Mouse (Mus musculus) left cerebral cortex, adult 6 months (tissue): Measurements from ENCODE around the gene Hnf4a. TPM values are rescaled to one million over a fixed set of nuclear protein-coding genes. Genes with fewer than 3 reads are reported as not detected.

ENCODE experiments used
- long read RNA-seq, 2 experiments: library from polyadenylated mRNA; unstranded; transcript quantifications; one replicate each; pipeline ENCODE4 v2.0.0; 2019 to 2020
- polyA plus RNA-seq: library from polyadenylated mRNA; unstranded; fragments of <200 nt; fragmentation: Nextera tagmentation; gene quantifications from 2 replicates; pipeline ENCODE4 v1.2.3, GENCODE M21; 2021

The Hnf4a gene
- not detected in 2 replicates for polyA plus RNA-seq
- long read RNA-seq, experiment 1 = 0 reads
- long read RNA-seq, experiment 2 = 0 reads

DNA sequence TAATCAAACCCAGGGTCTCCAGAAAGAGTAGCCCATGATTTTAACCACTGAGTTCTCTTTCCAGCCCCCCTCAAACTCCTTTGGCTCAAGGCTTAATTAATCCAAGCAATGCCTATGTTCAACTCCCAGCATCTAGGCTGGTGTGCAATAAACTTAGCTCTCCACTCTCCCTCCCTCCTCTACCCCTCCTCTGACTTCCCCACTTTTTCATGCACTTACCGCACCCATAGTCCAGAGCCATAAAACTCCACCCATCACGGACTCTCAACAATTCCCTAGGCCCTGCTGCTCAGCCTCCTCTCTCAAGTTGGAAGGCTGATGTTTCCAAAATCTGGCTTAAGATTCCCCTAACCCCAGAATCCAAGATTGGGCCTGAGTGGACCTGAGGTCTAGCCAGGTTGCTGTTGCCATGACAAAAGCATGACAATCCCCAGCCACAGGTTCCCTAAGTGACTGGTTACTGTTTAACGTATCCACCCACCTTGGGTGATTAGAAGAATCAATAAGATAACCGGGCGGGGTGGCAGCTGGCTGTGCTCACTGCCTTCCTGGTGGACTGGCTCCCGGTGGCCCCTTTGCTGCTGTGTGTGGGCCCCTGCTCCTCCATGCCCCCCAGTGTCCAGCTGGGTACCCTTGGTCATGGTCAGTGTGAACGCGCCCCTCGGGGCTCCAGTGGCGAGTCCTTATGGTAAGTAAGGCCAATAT lies at the start of gene Hnf4a:
TSS of gene Hnf4a (plus strand) at position 509 of the 705 bp plus-strand sequence.

DNA sequence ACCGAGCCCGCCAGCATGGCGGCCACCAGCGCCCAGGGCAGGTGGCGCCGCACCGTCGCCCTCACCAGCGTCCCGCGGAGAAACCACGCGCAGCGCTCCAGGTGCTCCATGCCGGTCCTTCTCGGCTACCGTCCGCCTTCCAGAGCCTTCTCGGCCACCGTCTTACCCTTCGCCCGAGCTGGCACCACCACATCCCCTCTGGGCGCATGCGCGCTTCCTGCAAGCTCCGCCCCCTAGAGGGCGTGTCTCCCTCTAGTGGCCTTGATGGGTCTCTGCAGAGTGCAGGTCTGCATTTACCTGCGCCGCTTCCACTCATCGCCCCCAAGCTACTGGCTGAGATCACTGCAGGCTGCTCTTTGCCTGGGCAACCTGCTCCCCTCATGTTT lies 34.1 kb upstream of the Hnf4a start, which contains the start of gene Fitm2:
TSS of gene Fitm2 (minus strand) at position 164 of the 386 bp plus-strand sequence.

GRCm38 (mm10) chr2:163492018-163492417 lies 14.6 kb upstream of the Hnf4a start, which contains the start of gene R3hdml:
Gene R3hdml (plus strand): TSS chr2:163492318.

GRCm38 (mm10) chr2:163602101-163602971 lies 95.7 kb downstream of the Hnf4a start, which contains the start of gene Ttpal:
Gene Ttpal (plus strand): TSS chr2:163602314.

Other genes starting within 250 kb of the Hnf4a start
- 0.18 and 0.23 TPM in 2 replicates for gene Jph2, start 108.8 kb upstream of the Hnf4a start, polyA plus RNA-seq
- gene Oser1, start 82.1 kb upstream of the Hnf4a start, polyA plus RNA-seq = 29.6 and 38.1 TPM in 2 replicates
- 81.2 and 95.8 TPM in 2 replicates for gene Gdap1l1, start 68.3 kb upstream of the Hnf4a start, polyA plus RNA-seq
- 7.7 and 8.3 TPM in 2 replicates for gene Fitm2, start 34.2 kb upstream of the Hnf4a start, polyA plus RNA-seq
- not detected in 2 replicates for gene R3hdml, start 14.5 kb upstream of the Hnf4a start, polyA plus RNA-seq
- gene Ttpal, start 95.5 kb downstream of the Hnf4a start, polyA plus RNA-seq = 32.5 and 36.4 TPM in 2 replicates
- 31.1 and 48.0 TPM in 2 replicates for gene Serinc3, start 138.3 kb downstream of the Hnf4a start, polyA plus RNA-seq
- 258 and 346 TPM in 2 replicates for gene Pkig, start 151.6 kb downstream of the Hnf4a start, polyA plus RNA-seq
- 0.25 and 0.42 TPM in 2 replicates for gene Ada, start 243.4 kb downstream of the Hnf4a start, polyA plus RNA-seq